Mouse (Mus musculus) myocyte (in vitro differentiated cells): ENCODE measurements around the gene Dnaja1. TPM values are rescaled to one million over a fixed set of nuclear protein-coding genes. Genes with fewer than 3 reads are reported as not detected.

Experiments used
- H3K27me3 ChIP-seq: one replicate; pipeline ENCODE4 v1.6.1; 2011; ENCODE audit not compliant: control insufficient read depth, insufficient read depth, insufficient read length
- H3K36me3 ChIP-seq: one replicate; pipeline ENCODE4 v1.6.1; 2011; ENCODE audit not compliant: control insufficient read depth, insufficient read depth
- H3K4me2 ChIP-seq: one replicate; pipeline ENCODE4 v1.6.1; 2011; ENCODE audit warnings: low read depth, control low read depth
- H3K4me3 ChIP-seq: one replicate; pipeline ENCODE4 v1.5.1; 2011; ENCODE audit warnings: mild to moderate bottlenecking, control low read depth, moderate library complexity
- H3K79me2 ChIP-seq: one replicate; pipeline ENCODE4 v1.6.1; 2011; ENCODE audit not compliant: control insufficient read depth, insufficient read depth
- H3ac ChIP-seq: one replicate; pipeline ENCODE4 v1.6.1; 2011; ENCODE audit not compliant: control insufficient read depth, insufficient read length
- CEBPB ChIP-seq: IDR thresholded peaks from 2 replicates; pipeline ENCODE4 v1.6.1; 2011; ENCODE audit warnings: mild to moderate bottlenecking, moderate library complexity; ENCODE audit not compliant: poor library complexity, insufficient read depth, severe bottlenecking
- E2F4 ChIP-seq: IDR thresholded peaks from one replicate; pipeline ENCODE4 v1.6.1; 2011; ENCODE audit warnings: mild to moderate bottlenecking, control low read depth, moderate library complexity; ENCODE audit not compliant: insufficient read depth
- MAX ChIP-seq: IDR thresholded peaks from one replicate; pipeline ENCODE4 v1.6.1; 2011; ENCODE audit warnings: low read depth, mild to moderate bottlenecking, control low read depth
- MYOD1 ChIP-seq, 3 experiments: IDR thresholded peaks; one replicate each; pipeline ENCODE4 v1.6.1; 2011; ENCODE audit warnings: control low read depth in 2 of 3, low read depth in 2 of 3, mild to moderate bottlenecking in 2 of 3, moderate library complexity in 1 of 3; ENCODE audit not compliant: insufficient read length in 2 of 3, control insufficient read depth in 1 of 3
- MYOG ChIP-seq, 3 experiments: IDR thresholded peaks; one replicate each; pipeline ENCODE4 v1.6.1; 2011; ENCODE audit warnings: control low read depth in 2 of 3, low read depth in 2 of 3, mild to moderate bottlenecking in 2 of 3; ENCODE audit not compliant: insufficient read length in 2 of 3, control insufficient read depth in 1 of 3, insufficient read depth in 1 of 3
- POLR2A ChIP-seq: IDR thresholded peaks from one replicate; pipeline ENCODE4 v1.6.1; 2011; ENCODE audit warnings: low read depth, mild to moderate bottlenecking, control low read depth, moderate library complexity; ENCODE audit not compliant: insufficient read length
- POLR2AphosphoS2 ChIP-seq: IDR thresholded peaks from one replicate; pipeline ENCODE4 v1.6.1; 2011; ENCODE audit warnings: low read depth, control low read depth; ENCODE audit not compliant: insufficient read length
- REST ChIP-seq: IDR thresholded peaks from one replicate; pipeline ENCODE4 v1.6.1; 2011; ENCODE audit warnings: mild to moderate bottlenecking, control low read depth, moderate library complexity; ENCODE audit not compliant: insufficient read depth, insufficient read length
- SRF ChIP-seq: IDR thresholded peaks from one replicate; pipeline ENCODE4 v1.6.1; 2011; ENCODE audit warnings: low read depth; ENCODE audit not compliant: control insufficient read depth, insufficient read length
- TCF12 ChIP-seq: IDR thresholded peaks from one replicate; pipeline ENCODE4 v1.6.1; 2011; ENCODE audit warnings: mild to moderate bottlenecking, control low read depth; ENCODE audit not compliant: poor library complexity, insufficient read depth, severe bottlenecking
- TCF3 ChIP-seq: IDR thresholded peaks from one replicate; pipeline ENCODE4 v1.6.1; 2011; ENCODE audit warnings: low read depth, control low read depth; ENCODE audit not compliant: insufficient read length
- USF1 ChIP-seq: IDR thresholded peaks from one replicate; pipeline ENCODE4 v1.6.1; 2011; ENCODE audit warnings: low read depth, mild to moderate bottlenecking, control low read depth, moderate library complexity
- polyA plus RNA-seq: library from polyadenylated mRNA; unstranded; fragments of >200 nt; fragmentation: generic; extraction: Trizol; gene quantifications from one replicate; pipeline ENCODE4 v1.2.1, GENCODE M21; 2012; ENCODE audit warnings: missing spikeins

Gene Dnaja1
- polyA plus RNA-seq, 1 experiment = 68.3 TPM

GRCm38 (mm10) chr4:40731262-40731661 is 9.3 kb downstream of the Dnaja1 start:
- TF ChIP-seq TCF12 (no peak), E2F4 (no peak), POLR2A (no peak), POLR2AphosphoS2 (no peak), USF1 (no peak), MYOG (IDR thresholded peaks at IDR 0.05; ENCODE audit: control insufficient read depth in 1 of 3, insufficient read depth in 1 of 3, insufficient read length in 2 of 3, low read depth in 2 of 3) (no peak), MAX (no peak), SRF (no peak), TCF3 (no peak), REST (no peak), CEBPB (no peak), MYOD1 (IDR thresholded peaks at IDR 0.05; ENCODE audit: control insufficient read depth in 1 of 3, insufficient read length in 2 of 3, low read depth in 2 of 3) (no peak)
- Histone ChIP-seq H3K79me2 (peaks cover 25% of the 10 kb centered on the region), H3ac (no peak overlapping the region), H3K4me2 (no peak overlapping the region), H3K4me3 (no peak overlapping the region), H3K27me3 (no peaks in the 10 kb centered on the region), H3K36me3 (peaks cover 81% of the 10 kb centered on the region)

DNA sequence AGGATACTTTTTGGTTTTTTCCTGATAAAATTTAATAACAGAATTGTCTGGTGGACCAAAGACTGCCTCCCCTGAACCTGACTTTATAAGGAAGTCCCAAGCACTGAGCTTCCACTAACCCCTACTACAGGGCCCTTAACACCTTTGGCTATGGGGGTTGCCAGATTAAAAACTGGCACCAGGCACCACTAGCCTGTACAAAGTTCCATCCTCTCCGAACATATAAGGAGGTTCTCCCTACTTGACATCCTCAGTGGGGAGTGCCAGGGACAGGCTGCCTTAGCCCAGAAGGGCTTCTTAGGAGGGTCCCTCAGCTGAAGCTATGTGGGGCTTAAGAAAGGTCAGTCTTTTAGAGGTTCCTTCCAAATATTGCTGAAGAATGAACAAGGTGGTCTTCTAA is 13.4 kb downstream of the Dnaja1 start:
- Histone ChIP-seq H3K27me3 (no peaks in the 10 kb centered on the region), H3K36me3 (peaks cover 58% of the 10 kb centered on the region), H3K79me2 (no peaks in the 10 kb centered on the region), H3ac (no peak overlapping the region), H3K4me3 (no peak overlapping the region), H3K4me2 (no peak overlapping the region)
- TF ChIP-seq POLR2AphosphoS2 = no peak
- no peak for TF ChIP-seq E2F4
- no peak for TF ChIP-seq SRF
- no peak for TF ChIP-seq REST
- no peak for TF ChIP-seq MYOG (IDR thresholded peaks at IDR 0.05; ENCODE audit: control insufficient read depth in 1 of 3, insufficient read depth in 1 of 3, insufficient read length in 2 of 3, low read depth in 2 of 3)
- TF ChIP-seq TCF12 = no peak

DNA sequence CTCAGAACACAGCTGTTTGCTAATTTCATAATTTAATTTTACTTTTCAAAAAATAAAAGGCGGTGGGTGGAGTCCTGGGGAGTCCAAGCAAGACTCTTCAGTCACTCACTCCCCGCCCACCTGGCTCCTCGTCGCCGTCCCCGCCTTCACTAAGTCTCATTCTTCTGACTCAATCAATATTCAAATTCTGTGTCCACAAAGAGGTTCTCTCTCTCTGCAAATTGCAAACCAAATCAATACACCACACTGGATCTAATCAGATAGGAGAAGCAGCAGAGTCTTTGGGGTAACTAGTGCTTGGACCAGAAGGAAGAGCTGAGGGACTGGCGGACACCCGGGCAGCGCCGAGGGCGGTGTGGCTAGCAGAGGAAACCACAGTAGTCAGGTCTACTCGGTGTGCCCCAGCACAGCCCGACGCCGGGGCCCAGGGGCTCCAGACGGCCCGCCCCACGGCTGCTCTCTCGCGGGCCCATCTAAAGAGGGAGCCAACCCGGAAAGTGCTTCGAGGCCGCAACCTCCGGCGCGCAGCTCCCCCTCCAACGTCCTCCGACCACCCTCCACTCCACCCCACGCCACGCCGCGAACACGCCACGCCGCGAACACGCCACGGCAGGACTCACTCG is 35.3 kb downstream of the Dnaja1 start:
- Histone ChIP-seq H3K4me2 (peak overlapping the region; percentile 88), H3K79me2 (peaks cover 24% of the 10 kb centered on the region), H3K4me3 (peak overlapping the region; percentile 66), H3K36me3 (peaks cover 32% of the 10 kb centered on the region), H3K27me3 (peaks cover 8% of the 10 kb centered on the region), H3ac (peak overlapping the region; percentile 82)
- TF ChIP-seq REST (no peak), E2F4 (no peak), SRF (no peak), POLR2AphosphoS2 (no peak), TCF3 (no peak), POLR2A (no peak), MAX (no peak), TCF12 (no peak), MYOG (IDR thresholded peaks at IDR 0.05; ENCODE audit: control insufficient read depth in 1 of 3, insufficient read depth in 1 of 3, insufficient read length in 2 of 3, low read depth in 2 of 3) (no peak), USF1 (no peak), CEBPB (no peak), MYOD1 (IDR thresholded peaks at IDR 0.05; ENCODE audit: control insufficient read depth in 1 of 3, insufficient read length in 2 of 3, low read depth in 2 of 3) (no peak)

DNA sequence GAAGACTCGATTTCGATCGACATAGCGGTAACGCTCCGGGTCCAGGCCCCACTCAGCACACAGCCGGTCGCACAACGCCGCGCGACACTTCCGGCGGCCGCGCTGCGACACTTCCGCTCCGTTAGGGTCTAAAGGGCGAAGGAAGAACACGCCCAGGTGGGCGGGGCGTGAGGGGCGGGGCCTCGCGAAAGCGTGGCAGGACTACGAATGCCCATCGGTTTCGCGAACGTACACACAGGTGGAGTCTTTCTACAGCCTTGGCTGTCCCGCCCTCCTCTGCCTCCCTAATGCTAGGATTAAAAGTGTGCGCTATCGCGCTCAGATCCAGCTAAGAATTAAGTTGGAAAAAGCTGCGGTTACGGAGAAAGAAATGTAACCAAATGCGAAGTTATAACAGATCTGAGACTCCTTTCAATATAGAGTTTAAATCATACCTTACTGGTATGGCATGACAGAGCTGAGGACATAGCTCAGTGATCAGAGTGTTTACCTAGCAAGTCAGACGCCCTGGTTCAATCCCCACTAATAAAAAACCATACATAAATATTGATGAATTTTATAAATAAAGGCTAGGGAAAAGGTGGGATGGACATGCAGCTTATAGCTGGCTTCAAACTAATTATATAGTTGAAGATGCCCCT is 36.0 kb downstream of the Dnaja1 start, which contains the start of gene Smu1:
Smu1 (minus strand) TSS at position 144 of the 641 bp plus-strand sequence.
- TF ChIP-seq MYOG (IDR thresholded peaks at IDR 0.05; ENCODE audit: control insufficient read depth in 1 of 3, insufficient read depth in 1 of 3, insufficient read length in 2 of 3, low read depth in 2 of 3) = peak in 1 of 3 experiments; percentile 53
- peak; percentile 83 for TF ChIP-seq POLR2AphosphoS2
- TF ChIP-seq USF1 = no peak
- TF ChIP-seq SRF = peak; percentile 89
- TF ChIP-seq POLR2A = peak; percentile 86
- TF ChIP-seq MAX = no peak
- no peak for TF ChIP-seq CEBPB
- TF ChIP-seq TCF3 = no peak
- TF ChIP-seq REST = no peak
- TF ChIP-seq TCF12 = no peak
- no peak for TF ChIP-seq E2F4
- peak in 1 of 3 experiments; percentile 46 for TF ChIP-seq MYOD1 (IDR thresholded peaks at IDR 0.05; ENCODE audit: control insufficient read depth in 1 of 3, insufficient read length in 2 of 3, low read depth in 2 of 3)
- Histone ChIP-seq H3K79me2 (peaks cover 24% of the 10 kb centered on the region), H3ac (peak within 1 kb of the TSS; percentile 82), H3K36me3 (peaks cover 25% of the 10 kb centered on the region), H3K4me2 (peak within 1 kb of the TSS; percentile 88), H3K27me3 (peaks cover 14% of the 10 kb centered on the region), H3K4me3 (peak within 1 kb of the TSS; percentile 66)
